Mouse (Mus musculus) G1E (cell line): ENCODE results near the gene Olfr397. TPM values are rescaled to one million over a fixed set of nuclear protein-coding genes. Genes with fewer than 3 reads are reported as not detected.

ENCODE experiments used
- ATAC-seq: 2 replicates; pipeline ENCODE4 v1.8.0; 2016; ENCODE audit warnings: mild to moderate bottlenecking; ENCODE audit not compliant: insufficient number of reproducible peaks, poor library complexity, low FRiP score, severe bottlenecking; ENCODE audit errors: extremely low read depth
- DNase-seq: peaks from one replicate; pipeline ENCODE4 v3.0.0; 2012; ENCODE audit warnings: low spot score
- H3K27me3 ChIP-seq: 2 replicates; pipeline ENCODE4 v1.6.1; 2012; ENCODE audit warnings: mild to moderate bottlenecking, low read length, inconsistent platforms; ENCODE audit not compliant: insufficient read depth
- H3K36me3 ChIP-seq: replicated peaks from 2 replicates; pipeline ENCODE3; 2012; ENCODE audit warnings: mild to moderate bottlenecking, inconsistent platforms
- H3K4me1 ChIP-seq: 2 replicates; pipeline ENCODE4 v1.6.1; 2012; ENCODE audit warnings: low read depth, low read length, inconsistent platforms, mixed read lengths; ENCODE audit not compliant: insufficient read depth
- H3K4me3 ChIP-seq: 2 replicates; pipeline ENCODE4 v1.5.1; 2012; ENCODE audit warnings: low read depth, mild to moderate bottlenecking, inconsistent platforms, low read length, moderate library complexity, mixed read lengths
- H3K9me3 ChIP-seq: replicated peaks from 2 replicates; pipeline ENCODE4 v1.6.1; 2012; ENCODE audit warnings: inconsistent platforms
- CTCF ChIP-seq: IDR thresholded peaks from 2 replicates; pipeline ENCODE4 v1.5.1; 2012; ENCODE audit warnings: low read depth, low read length, inconsistent platforms, mixed read lengths
- GATA1 ChIP-seq: IDR thresholded peaks from 2 replicates; pipeline ENCODE4 v1.6.1; 2012; ENCODE audit warnings: borderline replicate concordance, low read length, inconsistent platforms, mixed read lengths
- GATA2 ChIP-seq: IDR thresholded peaks from 2 replicates; pipeline ENCODE4 v1.6.1; 2012; ENCODE audit warnings: low read depth, low read length, inconsistent platforms, borderline replicate concordance
- POLR2AphosphoS5 ChIP-seq: IDR thresholded peaks from 2 replicates; pipeline ENCODE4 v1.6.1; 2012; ENCODE audit warnings: low read depth, low read length, inconsistent platforms; ENCODE audit not compliant: insufficient replicate concordance
- TAL1 ChIP-seq: conservative IDR thresholded peaks from 2 replicates; pipeline ENCODE4 v1.6.1; 2012; ENCODE audit warnings: low read depth, low read length, inconsistent platforms, mixed read lengths
- polyA plus RNA-seq: library from polyadenylated mRNA; stranded (reverse); fragments of >175 nt; gene quantifications from 2 replicates; pipeline ENCODE4 v1.2.3, GENCODE M21; 2012
- total RNA-seq, 2 experiments: library from RNA; stranded (forward) in 1 of 2; stranded (reverse) in 1 of 2; fragments of 200-1000 nt in 1 of 2; fragments of >200 nt in 1 of 2; fragmentation: Nextera tagmentation in 1 of 2; gene quantifications; 2 replicates each; pipeline ENCODE4 v1.2.3; 2014 to 2017

The Olfr397 gene
- total RNA-seq (2014; fragmentation: Nextera tagmentation) (not detected in 2 replicates), total RNA-seq (2017) (0.05 and 0.12 TPM in 2 replicates), polyA plus RNA-seq (not detected in 2 replicates)

GRCm38 (mm10) chr11:73960517-73960916, at the start of gene Olfr397:
Gene Olfr397, plus strand, starts transcription at chr11:73960817.
- no peaks in the 10 kb centered on the region for H3K9me3 ChIP-seq
- no peak for ATAC-seq
- no peak for DNase-seq
- no peak within 1 kb of the TSS for H3K4me3 ChIP-seq
- TF ChIP-seq CTCF: no peak
- TF ChIP-seq GATA2: no peak
- TF ChIP-seq TAL1: no peak
- TF ChIP-seq GATA1: no peak
- TF ChIP-seq POLR2AphosphoS5: no peak
- no peaks in the 10 kb centered on the region for H3K27me3 ChIP-seq
- H3K36me3 ChIP-seq: no peaks in the 10 kb centered on the region
- H3K4me1 ChIP-seq: no peaks in the 10 kb centered on the region

GRCm38 (mm10) chr11:73936377-73936776, 24.2 kb upstream of the Olfr397 start, which contains the start of gene Olfr23:
Gene Olfr23, plus strand, starts transcription at chr11:73936677.
- ATAC-seq (no peak), DNase-seq (no peak)
- H3K27me3 ChIP-seq: no peaks in the 10 kb centered on the region
- H3K9me3 ChIP-seq: no peaks in the 10 kb centered on the region
- no peaks in the 10 kb centered on the region for H3K4me1 ChIP-seq
- H3K36me3 ChIP-seq: no peaks in the 10 kb centered on the region
- no peak within 1 kb of the TSS for H3K4me3 ChIP-seq
- TF ChIP-seq GATA2: no peak
- no peak for TF ChIP-seq TAL1
- TF ChIP-seq CTCF: no peak

DNA sequence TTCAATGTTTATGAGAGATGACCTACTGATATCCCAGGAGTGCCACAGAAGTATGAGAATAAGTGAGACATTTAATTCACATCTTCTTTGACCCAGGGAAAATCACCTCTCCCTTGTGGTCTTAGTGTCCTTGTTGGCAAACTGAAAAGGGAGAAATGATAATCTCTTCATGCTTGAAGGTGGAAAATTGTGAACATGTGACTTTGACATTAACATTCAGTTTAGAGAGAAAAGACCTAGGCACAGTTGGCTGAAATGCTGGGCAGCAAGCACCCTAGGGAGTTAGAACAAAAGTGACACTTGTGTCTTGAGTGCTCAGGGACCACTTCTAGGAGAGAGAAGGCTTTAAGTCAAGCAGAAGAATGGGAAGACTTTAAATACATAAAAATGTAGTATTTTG, 29.7 kb downstream of the Olfr397 start, which contains the start of gene Olfr398:
Olfr398 (minus strand) TSS at position 101 of the 400 bp plus-strand sequence.
- DNase-seq (no peak), ATAC-seq (no peak)
- no peak for TF ChIP-seq GATA2
- TF ChIP-seq POLR2AphosphoS5: no peak
- TF ChIP-seq TAL1: no peak
- Histone ChIP-seq H3K27me3 (no peaks in the 10 kb centered on the region), H3K9me3 (no peaks in the 10 kb centered on the region), H3K4me1 (no peaks in the 10 kb centered on the region), H3K36me3 (no peaks in the 10 kb centered on the region), H3K4me3 (no peak within 1 kb of the TSS)

DNA sequence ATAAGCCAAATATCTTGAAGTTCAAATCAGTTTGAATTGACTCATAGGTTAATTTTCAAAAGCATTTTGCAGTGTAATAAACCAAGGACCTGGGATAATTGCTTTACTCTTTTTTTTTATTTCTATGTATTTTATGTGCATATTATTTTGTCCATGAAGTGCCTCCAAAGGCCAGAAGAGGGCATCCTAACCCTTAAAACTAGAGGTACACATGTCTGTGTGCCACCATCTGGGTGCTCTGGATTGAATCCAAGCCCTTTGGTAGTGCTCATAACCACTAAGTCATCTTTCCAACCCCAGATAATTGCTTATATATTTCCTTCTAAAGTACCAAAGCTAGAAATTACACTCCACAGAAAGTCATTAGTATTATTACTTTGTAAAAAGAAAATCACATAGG, 32.5 kb downstream of the Olfr397 start:
- Histone ChIP-seq H3K4me1 (no peaks in the 10 kb centered on the region), H3K4me3 (no peak overlapping the region), H3K9me3 (no peaks in the 10 kb centered on the region), H3K27me3 (no peaks in the 10 kb centered on the region), H3K36me3 (no peaks in the 10 kb centered on the region)
- ATAC-seq (no peak), DNase-seq (no peak)
- no peak for TF ChIP-seq GATA2
- TF ChIP-seq TAL1: no peak
- TF ChIP-seq POLR2AphosphoS5: no peak
- TF ChIP-seq CTCF: no peak
- no peak for TF ChIP-seq GATA1

Other genes with a start within 250 kb of the Olfr397 start
- gene Olfr389, start 180.1 kb upstream of the Olfr397 start, total RNA-seq (2014; fragmentation: Nextera tagmentation): not detected in 2 replicates
- 0.05 and 0.12 TPM in 2 replicates for gene Olfr389, start 180.1 kb upstream of the Olfr397 start, total RNA-seq (2017)
- not detected in 2 replicates for gene Olfr389, start 180.1 kb upstream of the Olfr397 start, polyA plus RNA-seq
- not detected in 2 replicates for gene Olfr390, start 177.9 kb upstream of the Olfr397 start, total RNA-seq (2014; fragmentation: Nextera tagmentation)
- 0.11 and 0.12 TPM in 2 replicates for gene Olfr390, start 177.9 kb upstream of the Olfr397 start, total RNA-seq (2017)
- not detected in 2 replicates for gene Olfr390, start 177.9 kb upstream of the Olfr397 start, polyA plus RNA-seq
- not detected in 2 replicates for gene Olfr391-ps, start 157.8 kb upstream of the Olfr397 start, total RNA-seq (2014; fragmentation: Nextera tagmentation)
- gene Olfr391-ps, start 157.8 kb upstream of the Olfr397 start, total RNA-seq (2017): 0.11 TPM in 1 of 2 replicates, not detected in the other
- not detected in 2 replicates for gene Olfr391-ps, start 157.8 kb upstream of the Olfr397 start, polyA plus RNA-seq
- gene Olfr392, start 143.8 kb upstream of the Olfr397 start, total RNA-seq (2014; fragmentation: Nextera tagmentation): not detected in 2 replicates
- gene Olfr392, start 143.8 kb upstream of the Olfr397 start, total RNA-seq (2017): 0.06 and 0.11 TPM in 2 replicates
- gene Olfr392, start 143.8 kb upstream of the Olfr397 start, polyA plus RNA-seq: not detected in 2 replicates
- not detected in 2 replicates for gene Olfr393, start 109.4 kb upstream of the Olfr397 start, total RNA-seq (2014; fragmentation: Nextera tagmentation)
- gene Olfr393, start 109.4 kb upstream of the Olfr397 start, total RNA-seq (2017): 0.22 TPM in 1 of 2 replicates, not detected in the other
- not detected in 2 replicates for gene Olfr393, start 109.4 kb upstream of the Olfr397 start, polyA plus RNA-seq
- gene Olfr394, start 70.0 kb upstream of the Olfr397 start, total RNA-seq (2014; fragmentation: Nextera tagmentation): not detected in 2 replicates
- under 0.01 and 0.05 TPM in 2 replicates for gene Olfr394, start 70.0 kb upstream of the Olfr397 start, total RNA-seq (2017)
- gene Olfr394, start 70.0 kb upstream of the Olfr397 start, polyA plus RNA-seq: not detected in 2 replicates
- not detected in 2 replicates for gene Olfr395, start 51.5 kb upstream of the Olfr397 start, total RNA-seq (2014; fragmentation: Nextera tagmentation)
- under 0.01 and 0.27 TPM in 2 replicates for gene Olfr395, start 51.5 kb upstream of the Olfr397 start, total RNA-seq (2017)
- not detected in 2 replicates for gene Olfr395, start 51.5 kb upstream of the Olfr397 start, polyA plus RNA-seq
- gene Olfr23, start 24.1 kb upstream of the Olfr397 start, total RNA-seq (2014; fragmentation: Nextera tagmentation): not detected in 2 replicates
- gene Olfr23, start 24.1 kb upstream of the Olfr397 start, total RNA-seq (2017): 0.35 TPM in 1 of 2 replicates, not detected in the other
- not detected in 2 replicates for gene Olfr23, start 24.1 kb upstream of the Olfr397 start, polyA plus RNA-seq
- gene Olfr398, start 29.6 kb downstream of the Olfr397 start, total RNA-seq (2014; fragmentation: Nextera tagmentation): not detected in 2 replicates
- gene Olfr398, start 29.6 kb downstream of the Olfr397 start, total RNA-seq (2017): under 0.01 and 0.22 TPM in 2 replicates
- not detected in 2 replicates for gene Olfr398, start 29.6 kb downstream of the Olfr397 start, polyA plus RNA-seq
- not detected in 2 replicates for gene Olfr139, start 95.7 kb downstream of the Olfr397 start, total RNA-seq (2014; fragmentation: Nextera tagmentation)
- 0.16 and 0.23 TPM in 2 replicates for gene Olfr139, start 95.7 kb downstream of the Olfr397 start, total RNA-seq (2017)
- not detected in 2 replicates for gene Olfr139, start 95.7 kb downstream of the Olfr397 start, polyA plus RNA-seq
- gene Olfr399, start 95.8 kb downstream of the Olfr397 start, total RNA-seq (2014; fragmentation: Nextera tagmentation): not detected in 2 replicates
- 0.05 TPM in 1 of 2 replicates, not detected in the other for gene Olfr399, start 95.8 kb downstream of the Olfr397 start, total RNA-seq (2017)
- not detected in 2 replicates for gene Olfr399, start 95.8 kb downstream of the Olfr397 start, polyA plus RNA-seq
- gene Zfp616, start 109.1 kb downstream of the Olfr397 start, total RNA-seq (2014; fragmentation: Nextera tagmentation): not detected in 2 replicates
- gene Zfp616, start 109.1 kb downstream of the Olfr397 start, total RNA-seq (2017): 0.05 and 0.12 TPM in 2 replicates
- not detected in 2 replicates for gene Zfp616, start 109.1 kb downstream of the Olfr397 start, polyA plus RNA-seq
- not detected in 2 replicates for gene Olfr401, start 152.9 kb downstream of the Olfr397 start, total RNA-seq (2014; fragmentation: Nextera tagmentation)
- gene Olfr401, start 152.9 kb downstream of the Olfr397 start, total RNA-seq (2017): 0.06 TPM in 1 of 2 replicates, not detected in the other
- not detected in 2 replicates for gene Olfr401, start 152.9 kb downstream of the Olfr397 start, polyA plus RNA-seq
- gene Olfr402, start 192.7 kb downstream of the Olfr397 start, total RNA-seq (2014; fragmentation: Nextera tagmentation): not detected in 2 replicates
- gene Olfr402, start 192.7 kb downstream of the Olfr397 start, total RNA-seq (2017): 0.11 TPM in 1 of 2 replicates, not detected in the other
- gene Olfr402, start 192.7 kb downstream of the Olfr397 start, polyA plus RNA-seq: not detected in 2 replicates
- gene Olfr403, start 225.4 kb downstream of the Olfr397 start, total RNA-seq (2014; fragmentation: Nextera tagmentation): not detected in 2 replicates
- 0.23 and 0.55 TPM in 2 replicates for gene Olfr403, start 225.4 kb downstream of the Olfr397 start, total RNA-seq (2017)
- gene Olfr403, start 225.4 kb downstream of the Olfr397 start, polyA plus RNA-seq: not detected in 2 replicates